Mouse (Mus musculus): Measurements from ENCODE around the gene Gm49361. TPM values are rescaled to one million over a fixed set of nuclear protein-coding genes. Genes with fewer than 3 reads are reported as not detected.
"Not testable (repeated sequence)": the region's sequence is repeated elsewhere in the genome, so short reads cannot be mapped to it uniquely, and the experiment has no call there.

Gm49361 gene
- polyA plus RNA-seq, 1 experiment from 2014 or later: not detected

GRCm38 (mm10) chr14:57656519-57656918 lies 89.4 kb downstream of the Gm49361 start:
- ATAC-seq (ENCODE audit: borderline replicate concordance, extremely low read depth, low FRiP score, low TSS enrichment): not testable (repeated sequence)
- WGBS: 88% methylated on average over 3 of the region's 3 CpGs

GRCm38 (mm10) chr14:57649501-57649900 lies 96.4 kb downstream of the Gm49361 start:
- Histone ChIP-seq H3K36me3 (no peaks in the 10 kb centered on the region), H3K27ac (no peak overlapping the region), H3K4me1 (no peaks in the 10 kb centered on the region), H3K9me3 (no peaks in the 10 kb centered on the region), H3K4me2 (no peak overlapping the region), H3K9ac (no peak overlapping the region), H3K4me3 (no peak overlapping the region), H3K27me3 (no peaks in the 10 kb centered on the region)
- ATAC-seq (ENCODE audit: borderline replicate concordance, extremely low read depth, low FRiP score, low TSS enrichment): no peak

More at GRCm38 (mm10) chr14:57656519-57656918, 89.4 kb downstream of the Gm49361 start:
- H3K9me3 ChIP-seq, H3K4me3 ChIP-seq, H3K4me1 ChIP-seq, H3K36me3 ChIP-seq, H3K9ac ChIP-seq, H3K27me3 ChIP-seq, H3K4me2 ChIP-seq, H3K27ac ChIP-seq: not testable (repeated sequence)

- Histone ChIP-seq H3K9ac (no peak overlapping the region), H3K9me3 (no peaks in the 10 kb centered on the region), H3K4me1 (no peaks in the 10 kb centered on the region), H3K27ac (no peak overlapping the region), H3K27me3 (no peaks in the 10 kb centered on the region), H3K4me2 (no peak overlapping the region), H3K36me3 (peaks cover 8% of the 10 kb centered on the region; the same call in 1 of the 2 replicates), H3K4me3 (no peak overlapping the region)
- 77% methylated on average over 4 of the region's 4 CpGs for WGBS
- no peak for ATAC-seq (ENCODE audit: borderline replicate concordance, extremely low read depth, low FRiP score, low TSS enrichment)
Measured at GRCm38 (mm10) chr14:57646155-57646554, 99.7 kb downstream of the Gm49361 start.

GRCm38 (mm10) chr14:57639153-57639552 lies 106.8 kb downstream of the Gm49361 start:
- Histone ChIP-seq H3K4me1 (no peaks in the 10 kb centered on the region), H3K4me3 (no peak overlapping the region), H3K36me3 (peaks cover 12% of the 10 kb centered on the region; the same call in 1 of the 2 replicates), H3K27ac (no peak overlapping the region), H3K27me3 (no peaks in the 10 kb centered on the region), H3K9ac (no peak overlapping the region), H3K4me2 (no peak overlapping the region), H3K9me3 (no peaks in the 10 kb centered on the region)
- WGBS: 83% methylated on average over 3 of the region's 3 CpGs
- ATAC-seq (ENCODE audit: borderline replicate concordance, extremely low read depth, low FRiP score, low TSS enrichment): no peak

GRCm38 (mm10) chr14:57634141-57634540 lies 111.8 kb downstream of the Gm49361 start:
- no peak overlapping the region for H3K4me2 ChIP-seq
- H3K36me3 ChIP-seq: 0 out of 2 replicates have a peak, but pooled peaks cover 3% of the 10 kb centered on the region
- no peaks in the 10 kb centered on the region for H3K9me3 ChIP-seq
- no peak overlapping the region for H3K27ac ChIP-seq
- H3K9ac ChIP-seq: no peak overlapping the region
- 0 out of 2 replicates have a peak, but pooled peaks cover 4% of the 10 kb centered on the region for H3K4me1 ChIP-seq
- 52% methylated on average over 5 of the region's 5 CpGs for WGBS
- no peak overlapping the region for H3K4me3 ChIP-seq
- no peak for ATAC-seq (ENCODE audit: borderline replicate concordance, extremely low read depth, low FRiP score, low TSS enrichment)
- H3K27me3 ChIP-seq: no peaks in the 10 kb centered on the region

DNA sequence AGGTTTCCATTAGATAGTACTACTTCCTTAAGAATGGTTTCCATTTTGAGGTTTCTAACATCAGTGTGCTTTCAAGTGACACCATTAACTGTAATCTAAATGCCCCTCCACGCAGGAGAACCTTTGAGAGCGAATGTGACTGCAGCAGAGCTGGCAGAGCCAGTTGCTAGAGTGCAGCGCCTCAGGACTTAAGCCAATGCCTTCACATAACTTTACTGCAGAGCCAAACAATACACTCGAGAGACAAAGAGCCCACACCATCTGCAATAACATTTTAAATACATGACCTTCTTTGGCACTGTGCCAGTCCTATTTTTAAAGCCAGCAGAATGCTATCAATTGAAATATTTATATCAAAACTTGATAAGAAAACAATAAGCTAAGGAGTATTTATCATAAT lies 116.3 kb downstream of the Gm49361 start:
- Histone ChIP-seq H3K9me3 (no peaks in the 10 kb centered on the region), H3K4me2 (no peak overlapping the region), H3K27ac (no peak overlapping the region), H3K4me3 (no peak overlapping the region), H3K36me3 (peaks cover 29% of the 10 kb centered on the region), H3K9ac (no peak overlapping the region), H3K27me3 (no peaks in the 10 kb centered on the region), H3K4me1 (0 out of 2 replicates have a peak, but pooled peaks cover 4% of the 10 kb centered on the region)
- ATAC-seq (ENCODE audit: borderline replicate concordance, extremely low read depth, low FRiP score, low TSS enrichment): no peak
- 36% methylated on average over 4 of the region's 4 CpGs for WGBS

- no peak for ATAC-seq (ENCODE audit: borderline replicate concordance, extremely low read depth, low FRiP score, low TSS enrichment)
- WGBS: 80% methylated on average over 3 of the region's 3 CpGs
Measured at GRCm38 (mm10) chr14:57622934-57623333, 123.0 kb downstream of the Gm49361 start.

GRCm38 (mm10) chr14:57621699-57622098 lies 124.2 kb downstream of the Gm49361 start:
- no peak for ATAC-seq (ENCODE audit: borderline replicate concordance, extremely low read depth, low FRiP score, low TSS enrichment)
- WGBS: 79% methylated on average over 4 of the region's 4 CpGs
- Histone ChIP-seq H3K4me3 (no peak overlapping the region), H3K9me3 (no peaks in the 10 kb centered on the region), H3K4me1 (peaks cover 5% of the 10 kb centered on the region; the same call in 1 of the 2 replicates), H3K9ac (no peak overlapping the region), H3K36me3 (peaks cover 19% of the 10 kb centered on the region), H3K27me3 (no peaks in the 10 kb centered on the region), H3K27ac (no peak overlapping the region), H3K4me2 (no peak overlapping the region)

More at GRCm38 (mm10) chr14:57622934-57623333, 123.0 kb downstream of the Gm49361 start:
- H3K27me3 ChIP-seq: no peaks in the 10 kb centered on the region
- H3K27ac ChIP-seq: no peak overlapping the region
- H3K36me3 ChIP-seq: peaks cover 27% of the 10 kb centered on the region
- H3K4me1 ChIP-seq: peaks cover 2% of the 10 kb centered on the region; the same call in 1 of the 2 replicates
- H3K9me3 ChIP-seq: no peaks in the 10 kb centered on the region
- no peak overlapping the region for H3K9ac ChIP-seq
- H3K4me2 ChIP-seq: no peak overlapping the region
- no peak overlapping the region for H3K4me3 ChIP-seq

DNA sequence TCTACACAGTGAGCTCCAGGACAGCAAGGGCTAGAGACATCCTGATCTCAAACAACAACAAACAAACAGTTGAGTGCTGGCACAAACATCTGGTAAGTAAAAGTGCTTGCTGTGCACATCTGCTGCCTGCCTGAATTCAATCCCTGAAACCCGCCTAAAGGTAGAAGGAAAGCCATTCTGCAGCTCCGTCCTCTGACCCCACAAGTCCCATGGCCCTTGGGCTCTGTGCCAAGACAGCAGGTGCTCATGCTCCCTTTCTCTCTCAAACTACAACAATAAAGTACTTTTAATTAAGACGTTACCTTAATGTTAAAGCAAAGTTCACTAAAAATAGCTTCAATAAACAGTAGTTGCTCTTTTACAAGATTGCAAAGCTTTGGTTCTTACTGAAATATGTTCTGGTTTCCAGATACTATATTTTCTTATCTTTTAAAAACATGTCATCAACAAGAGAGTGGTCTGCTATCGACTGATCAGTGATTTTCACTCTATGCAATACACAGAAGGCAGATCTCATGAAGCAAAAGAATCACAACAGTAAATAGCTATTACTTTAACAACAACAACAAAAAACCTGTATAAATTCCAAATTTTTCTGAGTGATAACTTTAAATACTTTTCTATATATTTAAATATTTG lies 125.2 kb downstream of the Gm49361 start:
- Histone ChIP-seq H3K9ac (no peak overlapping the region), H3K9me3 (no peaks in the 10 kb centered on the region), H3K27ac (no peak overlapping the region), H3K36me3 (peaks cover 10% of the 10 kb centered on the region), H3K4me3 (no peak overlapping the region), H3K4me2 (no peak overlapping the region), H3K27me3 (no peaks in the 10 kb centered on the region), H3K4me1 (peaks cover 13% of the 10 kb centered on the region)
- 49% methylated on average over 4 of the region's 4 CpGs for WGBS
- no peak for ATAC-seq (ENCODE audit: borderline replicate concordance, extremely low read depth, low FRiP score, low TSS enrichment)

- peaks cover 14% of the 10 kb centered on the region for H3K4me1 ChIP-seq
- no peak overlapping the region for H3K4me3 ChIP-seq
- peaks cover 4% of the 10 kb centered on the region for H3K36me3 ChIP-seq
- no peak overlapping the region for H3K9ac ChIP-seq
- H3K27me3 ChIP-seq: no peaks in the 10 kb centered on the region
- no peaks in the 10 kb centered on the region for H3K9me3 ChIP-seq
- H3K27ac ChIP-seq: no peak overlapping the region
- H3K4me2 ChIP-seq: no peak overlapping the region
- 41% methylated on average over 2 of the region's 2 CpGs for WGBS
- 0 out of 2 replicates have a peak, but pooled peaks have one; percentile 35 for ATAC-seq (ENCODE audit: borderline replicate concordance, extremely low read depth, low FRiP score, low TSS enrichment)
Measured at GRCm38 (mm10) chr14:57619487-57619886, 126.4 kb downstream of the Gm49361 start.

- Histone ChIP-seq H3K27ac (no peak overlapping the region), H3K9me3 (no peaks in the 10 kb centered on the region), H3K4me2 (no peak overlapping the region), H3K27me3 (no peaks in the 10 kb centered on the region), H3K36me3 (peaks cover 3% of the 10 kb centered on the region; the same call in 1 of the 2 replicates), H3K4me3 (no peak overlapping the region), H3K4me1 (peaks cover 14% of the 10 kb centered on the region), H3K9ac (no peak overlapping the region)
- ATAC-seq (ENCODE audit: borderline replicate concordance, extremely low read depth, low FRiP score, low TSS enrichment): no peak
- 90% methylated on average over 1 of the region's 1 CpGs for WGBS
Measured at GRCm38 (mm10) chr14:57617675-57618074, 128.2 kb downstream of the Gm49361 start.

DNA sequence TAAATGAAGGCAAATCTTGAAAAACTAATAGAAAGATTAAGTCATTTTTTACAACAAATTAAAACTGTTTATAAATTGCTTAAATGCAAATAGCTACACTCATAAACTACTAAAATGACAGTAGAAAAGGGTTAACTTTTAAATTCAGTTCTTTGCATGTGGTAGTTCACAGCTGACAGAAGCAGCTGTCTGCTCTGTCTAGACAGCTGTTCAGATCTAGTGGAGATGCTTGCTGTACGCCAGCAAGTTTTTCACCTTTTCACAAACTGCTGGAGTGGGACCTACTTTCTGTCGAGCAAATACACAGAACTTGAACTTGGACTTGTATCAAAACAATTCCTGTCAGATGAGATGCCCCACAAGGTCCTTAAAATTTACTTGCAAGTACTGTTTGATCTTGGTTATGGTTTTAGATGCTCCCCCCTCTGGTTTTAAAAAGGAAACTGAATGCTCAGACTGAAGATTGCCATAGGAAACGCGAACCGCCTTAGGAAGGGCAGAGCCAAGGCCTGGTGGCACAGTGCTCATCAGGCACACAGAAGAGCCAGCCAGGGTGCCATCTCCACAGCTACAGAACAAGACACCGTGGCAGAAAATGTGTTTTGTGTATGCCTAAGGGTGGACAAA lies 129.5 kb downstream of the Gm49361 start:
- no peaks in the 10 kb centered on the region for H3K27me3 ChIP-seq
- WGBS: 56% methylated on average over 6 of the region's 6 CpGs
- peak overlapping the region; percentile 75 for H3K27ac ChIP-seq
- no peaks in the 10 kb centered on the region for H3K9me3 ChIP-seq
- ATAC-seq (ENCODE audit: borderline replicate concordance, extremely low read depth, low FRiP score, low TSS enrichment): peak; percentile 49; the same call in 1 of the 2 replicates
- H3K9ac ChIP-seq: no peak overlapping the region
- H3K4me3 ChIP-seq: no peak overlapping the region
- H3K36me3 ChIP-seq: peaks cover 3% of the 10 kb centered on the region; the same call in 1 of the 2 replicates
- H3K4me1 ChIP-seq: peaks cover 14% of the 10 kb centered on the region
- H3K4me2 ChIP-seq: no peak overlapping the region
